Mouse (Mus musculus): ENCODE data around the gene Slc5a10.

- TF ChIP-seq EP300 (IDR thresholded peaks at IDR 0.05; ENCODE audit: insufficient read depth, low read depth, low read length) (no peak), CTCF (IDR thresholded peaks at IDR 0.05) (no peak)
Observed at GRCm38 (mm10) chr11:61722077-61722476, 1.5 kb upstream of the Slc5a10 start.

Measured in heart, adult 2 months (tissue).